Mouse (Mus musculus) spleen, postnatal 10 days (tissue): ENCODE data around the gene Rpl13a.
"Not testable (repeated sequence)": the region's sequence is repeated elsewhere in the genome, so short reads cannot be mapped to it uniquely, and the experiment has no call there.

Experiments
- DNase-seq, 2 experiments: peaks; one replicate each; pipeline ENCODE4 v3.0.0; 2021 to 2022; ENCODE audit warnings: low spot score in 2 of 2

Gene Rpl13a

GRCm38 (mm10) chr7:45135370-45135769, 6.8 kb upstream of the Rpl13a start:
- no peak for DNase-seq

GRCm38 (mm10) chr7:45134544-45135026, 6.0 kb upstream of the Rpl13a start:
- DNase-seq: peak; percentile 54 to 80

- no peak for DNase-seq
Measured at GRCm38 (mm10) chr7:45133446-45134159, 5.0 kb upstream of the Rpl13a start.

- no peak for DNase-seq
Measured at GRCm38 (mm10) chr7:45131850-45132249, 3.3 kb upstream of the Rpl13a start.

- DNase-seq: no peak
Measured at GRCm38 (mm10) chr7:45129776-45130512, 1.4 kb upstream of the Rpl13a start.

GRCm38 (mm10) chr7:45129318-45129717, 757 bp upstream of the Rpl13a start:
- peak in 1 of 2 experiments; percentile 59 for DNase-seq

- DNase-seq: no peak
Measured at GRCm38 (mm10) chr7:45127700-45128224, 799 bp downstream of the Rpl13a start.

- DNase-seq: no peak
Measured at GRCm38 (mm10) chr7:45126844-45127699, 1.5 kb downstream of the Rpl13a start.

GRCm38 (mm10) chr7:45126147-45126843, 2.3 kb downstream of the Rpl13a start:
- DNase-seq: no peak

GRCm38 (mm10) chr7:45125649-45126048, 2.9 kb downstream of the Rpl13a start:
- not testable (repeated sequence) for DNase-seq

- no peak for DNase-seq
Measured at GRCm38 (mm10) chr7:45125144-45125600, 3.4 kb downstream of the Rpl13a start.

GRCm38 (mm10) chr7:45124224-45125143, 4.1 kb downstream of the Rpl13a start, which contains the start of gene Rps11:
TSS of gene Rps11 (minus strand) at chr7:45124439.
- peak; percentile 91 to 98 for DNase-seq

- peak in 1 of 2 experiments; percentile 68 for DNase-seq
Measured at GRCm38 (mm10) chr7:45123186-45123570, 5.4 kb downstream of the Rpl13a start.

- DNase-seq: no peak
Measured at GRCm38 (mm10) chr7:45122561-45123185, 5.9 kb downstream of the Rpl13a start.

- no peak for DNase-seq
Measured at GRCm38 (mm10) chr7:45121966-45122365, 6.6 kb downstream of the Rpl13a start.

- peak; percentile 45 to 80 for DNase-seq
Measured at GRCm38 (mm10) chr7:45121404-45121803, 7.2 kb downstream of the Rpl13a start.

- no peak for DNase-seq
Measured at GRCm38 (mm10) chr7:45119780-45120709, 8.5 kb downstream of the Rpl13a start.

GRCm38 (mm10) chr7:45118336-45118735, 10.2 kb downstream of the Rpl13a start:
- DNase-seq: no peak
